Comparison of ENCODE assay signal across 19 mouse cellular contexts in the genomic region with DNA sequence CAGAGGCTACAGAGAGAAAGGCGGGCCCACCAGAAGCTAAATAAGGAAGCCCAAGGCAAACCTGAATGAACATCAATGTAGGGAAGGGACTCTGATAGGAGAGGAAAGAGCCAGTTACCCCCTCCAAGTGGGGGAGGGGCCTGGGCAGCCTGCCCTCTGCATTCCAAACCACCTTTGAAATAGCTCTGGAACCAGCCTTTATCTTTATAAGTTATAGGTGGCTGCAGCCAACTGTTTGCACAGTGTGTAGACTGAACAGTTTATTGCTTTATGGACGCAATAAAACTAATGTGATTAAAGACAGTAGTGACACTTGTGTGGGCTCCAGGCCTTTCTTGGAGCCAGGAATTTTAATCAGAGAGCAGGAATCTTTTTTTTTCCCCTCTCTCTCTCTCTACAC.
DNase-seq lines count a peak whose midpoint lies in the region; ATAC-seq and TF ChIP-seq lines count a peak whose summit lies in the region.
"Had no signal": no experiment of that assay in that cellular context is flagged by ENCODE, and none has a peak within 500 bp of the region (broad histone marks: within the 10 kb centered on the region; RNA-seq: fewer than 3 reads in every experiment).

No protein-coding gene starts in this region.

- no peaks in the 10 kb centered on the region for H3K9me3 ChIP-seq in heart, embryonic 10.5 days
- H3K9me3 ChIP-seq in heart, embryonic 12.5 days (replicated peaks): peaks cover 6% of the 10 kb centered on the region; the same call in 1 of the 2 replicates
- H3K9me3 ChIP-seq in limb, embryonic 12.5 days: 0 out of 2 replicates have a peak, but pooled peaks cover 5% of the 10 kb centered on the region
- H3K9me3 ChIP-seq in limb, embryonic 10.5 days (replicated peaks): no peaks in the 10 kb centered on the region
- H3K9me3 ChIP-seq in intestine, embryonic 16.5 days (ENCODE audit: control insufficient read depth, low read length): no peaks in the 10 kb centered on the region
- H3K9me3 ChIP-seq in hindbrain, postnatal 0 days (ENCODE audit: low read length): no peaks in the 10 kb centered on the region
- H3K9me3 ChIP-seq: midbrain, embryonic 15.5 days; neural tube, embryonic 12.5 days had no signal

- 44% methylated on average over 2 of the region's 2 CpGs for WGBS in heart, embryonic 10.5 days
- WGBS in heart, embryonic 12.5 days: 42% methylated on average over 2 of the region's 2 CpGs
- 39% methylated on average over 2 of the region's 2 CpGs for WGBS in limb, embryonic 12.5 days
- WGBS in limb, embryonic 10.5 days: 29% methylated on average over 2 of the region's 2 CpGs
- WGBS in intestine, embryonic 16.5 days: 43% methylated on average over 2 of the region's 2 CpGs
- 65% methylated on average over 2 of the region's 2 CpGs for WGBS in hindbrain, postnatal 0 days

- no peak for ATAC-seq in heart, embryonic 12.5 days (ENCODE audit: insufficient number of reproducible peaks, low FRiP score)
- peak; percentile 53 for ATAC-seq in limb, embryonic 12.5 days (ENCODE audit: insufficient number of reproducible peaks, insufficient read depth, low FRiP score, low TSS enrichment, low read depth)
- peak; percentile 95 for ATAC-seq in intestine, embryonic 16.5 days
- ATAC-seq in hindbrain, postnatal 0 days: no peak
- ATAC-seq: forebrain, embryonic 16.5 days; liver, postnatal 0 days; midbrain, embryonic 15.5 days had no signal

- H3K27ac ChIP-seq in heart, embryonic 10.5 days: peak overlapping the region; percentile 22; the same call in 1 of the 2 replicates
- no peak overlapping the region for H3K27ac ChIP-seq in heart, embryonic 12.5 days (ENCODE audit: poor library complexity, severe bottlenecking)
- no peak overlapping the region for H3K27ac ChIP-seq in limb, embryonic 12.5 days
- H3K27ac ChIP-seq in limb, embryonic 10.5 days: no peak overlapping the region
- no peak overlapping the region for H3K27ac ChIP-seq in intestine, embryonic 16.5 days (ENCODE audit: low read length)
- H3K27ac ChIP-seq in hindbrain, postnatal 0 days: no peak overlapping the region
- H3K27ac ChIP-seq: gastrocnemius, adult 2 months; hindbrain, embryonic 14.5 days; layer of hippocampus, adult 2 months; midbrain, embryonic 15.5 days; neural tube, embryonic 12.5 days had no signal

- no peak for TF ChIP-seq CTCF in hindbrain, postnatal 0 days (IDR thresholded peaks at IDR 0.05; ENCODE audit: low read depth)

- no peaks in the 10 kb centered on the region for H3K36me3 ChIP-seq in heart, embryonic 10.5 days
- H3K36me3 ChIP-seq in heart, embryonic 12.5 days: no peaks in the 10 kb centered on the region
- H3K36me3 ChIP-seq in limb, embryonic 12.5 days: no peaks in the 10 kb centered on the region
- no peaks in the 10 kb centered on the region for H3K36me3 ChIP-seq in limb, embryonic 10.5 days
- no peaks in the 10 kb centered on the region for H3K36me3 ChIP-seq in intestine, embryonic 16.5 days (ENCODE audit: control insufficient read depth, insufficient read depth, low read length)
- no peaks in the 10 kb centered on the region for H3K36me3 ChIP-seq in hindbrain, postnatal 0 days (ENCODE audit: insufficient read depth, low read length)
- H3K36me3 ChIP-seq: midbrain, embryonic 15.5 days; neural tube, embryonic 12.5 days had no signal

- H3K27me3 ChIP-seq in heart, embryonic 10.5 days (ENCODE audit: insufficient read depth, poor library complexity, severe bottlenecking): no peaks in the 10 kb centered on the region
- no peaks in the 10 kb centered on the region for H3K27me3 ChIP-seq in heart, embryonic 12.5 days (replicated peaks)
- no peaks in the 10 kb centered on the region for H3K27me3 ChIP-seq in limb, embryonic 12.5 days
- H3K27me3 ChIP-seq in limb, embryonic 10.5 days (ENCODE audit: low read depth, poor library complexity, severe bottlenecking): no peaks in the 10 kb centered on the region
- H3K27me3 ChIP-seq in intestine, embryonic 16.5 days (replicated peaks; ENCODE audit: control insufficient read depth, insufficient read depth, low read length): peaks cover 24% of the 10 kb centered on the region; the same call in 1 of the 2 replicates
- no peaks in the 10 kb centered on the region for H3K27me3 ChIP-seq in hindbrain, postnatal 0 days (ENCODE audit: insufficient read depth, low read length)
- H3K27me3 ChIP-seq: midbrain, embryonic 15.5 days; neural tube, embryonic 12.5 days had no signal

- DNase-seq in heart, embryonic 10.5 days (ENCODE audit: low spot score): no peak
- DNase-seq in limb, embryonic 10.5 days (ENCODE audit: low spot score): no peak
- peak; percentile 34 for DNase-seq in mesoderm, embryonic 11.5 days (ENCODE audit: low read depth, low spot score)
- no peak for DNase-seq in hindbrain, postnatal 0 days (ENCODE audit: low spot score)
- no peak for DNase-seq in thymus, postnatal 0 days (ENCODE audit: low spot score)
- DNase-seq: adrenal gland, postnatal 36 days; cerebellum, adult 9-11 months; gastrocnemius, adult 2 months; liver, postnatal 0 days; retina, postnatal 1 day; thymus, postnatal 36 days had no signal

- H3K4me3 ChIP-seq in heart, embryonic 10.5 days: no peak overlapping the region
- H3K4me3 ChIP-seq in heart, embryonic 12.5 days: no peak overlapping the region
- no peak overlapping the region for H3K4me3 ChIP-seq in limb, embryonic 12.5 days (replicated peaks)
- H3K4me3 ChIP-seq in limb, embryonic 10.5 days: no peak overlapping the region
- no peak overlapping the region for H3K4me3 ChIP-seq in intestine, embryonic 16.5 days (ENCODE audit: low read length)
- no peak overlapping the region for H3K4me3 ChIP-seq in hindbrain, postnatal 0 days (ENCODE audit: low read length)
- H3K4me3 ChIP-seq: gastrocnemius, adult 2 months; layer of hippocampus, adult 2 months; midbrain, embryonic 15.5 days; neural tube, embryonic 12.5 days had no signal

- H3K9ac ChIP-seq in heart, embryonic 12.5 days: no peak overlapping the region
- H3K9ac ChIP-seq in limb, embryonic 12.5 days (replicated peaks): no peak overlapping the region
- no peak overlapping the region for H3K9ac ChIP-seq in intestine, embryonic 16.5 days (ENCODE audit: low read depth, low read length)
- no peak overlapping the region for H3K9ac ChIP-seq in hindbrain, postnatal 0 days (replicated peaks; ENCODE audit: low read length)
- H3K9ac ChIP-seq: hindbrain, embryonic 14.5 days; liver, postnatal 0 days; midbrain, embryonic 15.5 days; neural tube, embryonic 12.5 days had no signal

- peaks cover 31% of the 10 kb centered on the region for H3K4me1 ChIP-seq in heart, embryonic 10.5 days
- peaks cover 40% of the 10 kb centered on the region for H3K4me1 ChIP-seq in heart, embryonic 12.5 days (replicated peaks)
- H3K4me1 ChIP-seq in limb, embryonic 12.5 days (replicated peaks): peaks cover 24% of the 10 kb centered on the region
- peaks cover 10% of the 10 kb centered on the region for H3K4me1 ChIP-seq in limb, embryonic 10.5 days
- peaks cover 19% of the 10 kb centered on the region for H3K4me1 ChIP-seq in intestine, embryonic 16.5 days (ENCODE audit: control insufficient read depth, insufficient read depth, low read length)
- H3K4me1 ChIP-seq in hindbrain, postnatal 0 days (ENCODE audit: insufficient read depth, low read length): no peaks in the 10 kb centered on the region
- H3K4me1 ChIP-seq: midbrain, embryonic 15.5 days; neural tube, embryonic 12.5 days had no signal

- no peak overlapping the region for H3K4me2 ChIP-seq in heart, embryonic 12.5 days
- no peak overlapping the region for H3K4me2 ChIP-seq in limb, embryonic 12.5 days
- no peak overlapping the region for H3K4me2 ChIP-seq in intestine, embryonic 16.5 days (ENCODE audit: low read depth, low read length)
- no peak overlapping the region for H3K4me2 ChIP-seq in hindbrain, postnatal 0 days (ENCODE audit: low read depth, low read length)
- H3K4me2 ChIP-seq: hindbrain, embryonic 14.5 days; midbrain, embryonic 15.5 days; neural tube, embryonic 12.5 days had no signal

Comparison
In these comparisons a context has a peak if more than half of its experiments do, and no peak if none do; other contexts are left out.
1. ATAC-seq: peak in limb, embryonic 12.5 days (single experiment) and intestine, embryonic 16.5 days (single experiment); none in heart, embryonic 12.5 days (single experiment) and hindbrain, postnatal 0 days (single experiment).